Mouse (Mus musculus) liver, adult 10 weeks (tissue): ENCODE measurements around the gene Scnn1b. TPM values are rescaled to one million over a fixed set of nuclear protein-coding genes. Genes with fewer than 3 reads are reported as not detected.

ENCODE experiments used
- polyA plus RNA-seq: library from polyadenylated mRNA; stranded (reverse); fragments of 350-450 nt; fragmentation: Illumina TruSeq; extraction: RNeasy Lipid Tissue Mini Kit (QIAGEN cat#74804); gene quantifications from one replicate; pipeline ENCODE4 v1.2.3, GENCODE M21; 2014; ENCODE audit warnings: low read depth, low replicate concordance

The Scnn1b gene
- polyA plus RNA-seq = not detected

GRCm38 (mm10) chr7:121864858-121865585 is at the start of gene Scnn1b:
Gene Scnn1b (plus strand): TSS chr7:121865038.

Other genes starting within 250 kb of the Scnn1b start
- 2.4 TPM for gene Usp31, start 157.8 kb upstream of the Scnn1b start, polyA plus RNA-seq
- not detected for gene Scnn1g, start 130.6 kb upstream of the Scnn1b start, polyA plus RNA-seq
- gene Cog7, start 116.7 kb downstream of the Scnn1b start, polyA plus RNA-seq = 6.8 TPM
- 4.0 TPM for gene Gga2, start 156.2 kb downstream of the Scnn1b start, polyA plus RNA-seq
- 17.0 TPM for gene Ubfd1, start 202.1 kb downstream of the Scnn1b start, polyA plus RNA-seq
- gene Ears2, start 202.2 kb downstream of the Scnn1b start, polyA plus RNA-seq = 1.5 TPM
- 473 TPM for gene Ndufab1, start 236.8 kb downstream of the Scnn1b start, polyA plus RNA-seq